Mouse (Mus musculus) gastrocnemius, postnatal 14 days (tissue): ENCODE measurements at regions not wholly inside any gene's neighbourhood (a gene's known extent, or its start where the extent isn't known, plus 50 kb on each side); places are given as distances from the start of the nearest gene placed in this dataset.

Experiments
- DNase-seq: peaks from one replicate; pipeline ENCODE4 v3.0.0; 2021; ENCODE audit warnings: mixed read lengths
- intact Hi-C: fragments of 180-260 bp; cut with DNase I; formaldehyde crosslinking; loops from one replicate; pipeline ENCODE4 v1.15.1; 2025; ENCODE audit warnings: low total_unique reads

DNA sequence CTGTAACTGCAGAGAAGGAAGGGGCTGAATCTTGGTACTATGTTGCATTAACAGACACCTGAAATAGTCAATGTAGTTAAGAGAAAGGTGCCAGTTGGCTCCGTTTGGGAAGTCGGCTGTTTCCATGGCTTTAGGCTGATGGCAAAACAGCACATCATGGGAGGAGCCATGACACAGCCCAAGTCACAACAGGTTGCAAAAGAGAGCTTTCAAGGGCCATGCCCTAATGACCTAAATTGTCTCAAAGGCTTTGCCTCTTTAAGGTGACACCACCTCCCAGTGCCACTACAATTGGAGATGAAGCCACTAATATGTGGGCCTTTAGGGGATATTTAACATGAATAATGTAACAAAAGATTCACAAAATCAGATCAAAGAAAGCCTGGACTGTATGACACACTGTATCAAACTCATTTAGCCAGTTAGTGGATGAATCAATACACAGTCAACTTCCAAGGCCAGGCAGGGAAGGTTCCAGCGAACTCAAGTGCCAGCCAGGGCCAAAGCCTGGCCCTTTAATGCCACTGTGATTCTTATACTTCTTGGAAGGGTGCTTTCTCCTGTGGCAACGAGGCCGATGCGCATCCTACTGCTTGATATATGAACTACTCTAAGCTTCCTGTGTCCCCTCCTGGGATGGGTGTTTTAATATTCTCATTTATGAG lies 167.5 kb upstream of the Stt3b start:
- DNase-seq = no peak
- intact Hi-C loops = no loop called here

DNA sequence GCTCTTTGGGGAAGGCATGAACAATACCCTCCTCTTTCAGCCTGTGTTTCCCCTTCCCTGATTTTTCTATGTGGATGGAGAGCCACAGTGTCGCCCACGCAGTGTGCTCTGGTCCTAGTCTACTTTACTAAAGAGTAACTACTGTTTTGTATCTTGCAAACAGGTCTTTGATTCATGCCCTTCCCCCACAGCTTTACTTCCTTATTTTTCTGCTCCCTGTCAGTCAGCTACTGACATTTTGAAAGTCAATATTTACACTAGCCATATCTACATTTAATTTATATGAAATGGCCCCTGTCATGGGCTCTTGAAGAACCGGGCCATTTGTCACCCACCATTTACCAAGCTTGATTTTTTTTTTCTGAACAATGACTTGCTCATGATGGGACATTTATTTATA lies 168.7 kb upstream of the Stt3b start:
- intact Hi-C loops = no loop called here
- no peak for DNase-seq

DNA sequence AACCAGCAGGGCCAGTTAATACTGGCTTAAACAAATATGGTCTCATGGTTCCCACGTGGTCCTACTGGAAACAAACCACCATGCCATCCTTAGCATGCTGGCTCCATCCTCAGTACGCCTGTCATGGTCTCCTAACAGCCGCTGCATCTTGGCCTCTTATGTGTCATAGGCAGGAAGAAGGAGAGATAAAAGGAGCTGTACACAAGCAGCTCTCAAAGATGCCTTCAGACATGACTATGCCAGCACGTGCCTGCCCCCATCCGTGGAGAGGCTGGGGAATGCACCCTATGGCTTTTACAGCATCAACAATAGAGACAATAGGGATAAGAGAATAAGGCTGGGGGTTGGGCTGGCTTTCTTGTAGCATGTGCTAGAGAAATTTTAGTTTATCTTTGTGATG lies 171.0 kb upstream of the Stt3b start:
- intact Hi-C loops = no loop called here
- no peak for DNase-seq

DNA sequence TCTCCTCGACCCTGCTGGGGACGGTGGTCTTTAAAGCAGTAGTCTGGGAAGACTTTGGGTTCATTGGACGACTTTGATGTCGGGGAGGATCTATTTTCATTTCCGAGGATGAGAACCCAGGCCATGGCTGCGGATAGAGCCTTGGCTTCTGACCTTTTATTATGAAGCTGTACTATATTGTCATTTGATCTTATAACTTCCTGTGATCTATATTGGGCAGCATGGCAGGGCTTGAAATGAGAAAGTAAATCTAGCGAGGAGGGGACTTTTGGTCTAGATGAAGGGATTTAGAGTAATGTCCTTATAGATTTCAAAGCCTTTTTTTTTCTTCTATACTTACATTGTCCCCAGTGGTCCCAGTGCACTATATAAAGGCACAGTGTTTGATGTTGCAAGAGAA lies 172.8 kb upstream of the Stt3b start:
- intact Hi-C loops = no loop called here
- DNase-seq = no peak

DNA sequence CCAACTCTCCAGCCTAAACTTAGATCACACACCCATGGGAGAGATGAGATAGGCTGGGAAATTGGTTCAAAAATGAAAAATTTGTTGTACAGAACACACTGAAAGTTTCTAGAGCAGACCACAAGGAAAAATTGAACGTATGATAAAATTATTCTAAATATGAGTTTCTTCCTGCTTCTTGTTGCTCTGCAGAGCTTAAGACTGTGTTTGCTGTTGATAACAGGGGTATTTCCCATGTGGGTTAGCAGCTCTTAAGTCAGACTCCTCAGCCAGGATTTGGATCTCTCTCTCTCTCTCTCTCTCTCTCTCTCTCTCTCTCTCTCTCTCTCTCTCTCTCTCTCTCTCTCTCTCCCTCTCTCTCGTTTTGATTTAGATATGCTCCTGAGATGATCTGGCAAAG lies 173.5 kb upstream of the Stt3b start:
- DNase-seq = no peak
- intact Hi-C loops = no loop called here

DNA sequence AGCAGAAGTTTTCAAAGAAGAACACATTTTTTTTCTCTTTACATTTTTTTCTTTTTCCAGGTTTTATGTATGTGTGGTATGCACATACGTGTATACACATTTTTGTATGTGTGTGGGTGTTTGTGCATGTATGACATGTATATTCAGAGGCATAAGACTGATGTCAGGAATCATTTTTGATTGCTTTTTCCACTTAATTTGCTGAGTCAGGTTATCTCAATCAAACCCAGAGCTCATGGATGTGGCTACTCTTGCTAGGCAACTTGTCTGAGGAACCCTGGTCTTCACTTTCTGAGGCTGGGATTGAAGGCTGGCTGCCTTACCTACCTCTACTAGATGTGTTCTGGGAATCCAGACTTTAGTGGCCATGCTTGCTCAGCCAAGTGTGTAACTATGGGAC lies 174.2 kb upstream of the Stt3b start:
- no peak for DNase-seq

DNA sequence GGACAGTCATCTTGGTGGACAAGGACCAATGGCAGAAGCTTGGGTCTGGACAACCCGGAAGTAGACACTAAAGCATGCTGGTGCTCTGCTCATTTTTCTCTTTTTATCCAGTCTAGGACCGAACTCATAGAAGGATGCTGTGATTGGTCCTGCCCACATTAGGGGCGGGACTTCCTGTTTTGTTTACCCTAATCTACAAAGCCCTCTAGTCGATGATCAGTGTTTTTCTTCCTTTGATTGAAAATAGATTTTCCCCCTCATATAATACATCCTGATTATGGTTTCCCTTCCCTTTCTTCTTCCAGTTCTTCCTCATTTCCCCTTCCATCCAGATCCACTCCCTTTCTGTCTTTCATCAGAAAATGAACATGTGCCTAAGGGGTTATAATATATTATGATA lies 175.0 kb upstream of the Stt3b start:
- intact Hi-C loops = no loop called here
- no peak for DNase-seq

More for the DNA sequence above, 174.2 kb upstream of the Stt3b start:
- intact Hi-C loops = no loop called here

DNA sequence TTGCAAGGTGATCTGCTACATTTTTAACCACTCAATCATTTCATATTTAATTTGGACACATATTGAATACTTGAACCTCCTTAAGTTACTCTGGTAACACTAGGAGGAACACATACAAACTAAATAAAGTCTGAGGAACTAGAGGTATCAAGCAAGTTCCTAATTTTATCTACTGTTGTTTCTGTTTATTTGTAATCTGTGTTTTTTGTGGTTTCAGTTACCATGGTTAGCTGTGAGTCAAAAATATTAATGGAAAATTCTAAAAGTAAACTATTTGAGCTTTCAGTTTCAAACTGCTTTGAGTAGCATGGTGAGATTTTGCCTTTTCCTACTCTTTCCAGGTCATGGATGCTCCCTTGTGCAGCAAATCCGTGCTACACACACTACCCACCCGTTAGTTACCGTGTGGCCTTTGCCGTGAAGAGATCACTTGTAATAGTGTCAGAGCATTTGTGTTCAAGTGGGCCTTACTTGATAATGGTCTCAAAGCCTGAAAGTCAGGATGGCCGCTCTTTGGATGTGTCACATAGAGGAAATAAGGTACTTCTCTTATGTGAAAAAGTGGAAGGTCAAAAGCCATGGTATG lies 177.0 kb upstream of the Stt3b start:
- no peak for DNase-seq
- intact Hi-C loops = no loop called here

DNA sequence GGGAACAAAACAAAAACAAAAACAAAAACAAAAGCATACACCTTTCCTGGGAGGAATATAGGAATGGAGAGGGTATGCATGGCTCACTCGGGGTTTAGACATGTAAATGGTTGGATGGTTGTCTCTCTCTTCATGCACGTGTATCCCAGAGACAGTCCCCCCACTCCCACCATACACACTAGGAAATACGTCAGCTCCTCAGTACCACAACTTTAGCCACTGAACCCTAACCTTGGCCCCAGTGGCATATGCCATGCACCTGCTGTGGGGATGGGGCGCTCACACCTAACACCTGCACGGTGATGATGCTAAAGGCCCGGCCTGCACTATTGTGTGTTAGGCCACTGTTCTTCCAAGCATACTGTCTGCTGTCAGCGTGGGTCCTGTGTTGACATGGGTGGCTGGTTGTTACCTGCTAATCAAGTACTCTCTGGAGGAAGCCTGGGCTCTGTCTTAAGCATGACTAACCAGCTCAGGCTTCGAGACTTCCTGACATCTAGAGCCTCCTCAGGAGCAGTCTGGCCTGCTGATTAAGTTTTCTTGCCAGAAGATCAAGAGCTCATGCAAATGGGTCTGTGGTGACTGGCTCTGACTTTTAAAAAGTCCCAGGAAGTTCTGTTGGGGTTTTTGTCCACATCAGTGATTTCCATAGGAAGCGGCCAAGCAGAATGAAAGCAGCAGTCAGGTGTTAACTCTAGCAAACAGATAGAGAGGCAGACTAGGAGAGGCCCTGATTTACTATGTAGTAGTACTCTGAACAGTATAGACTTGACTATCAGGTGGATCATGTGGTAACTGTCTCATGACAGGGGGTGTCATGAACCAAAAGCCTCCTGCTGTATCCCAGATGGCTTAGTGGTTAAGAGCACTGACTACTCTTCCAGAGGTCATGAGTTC lies 178.9 kb upstream of the Stt3b start:
- DNase-seq = no peak
- intact Hi-C loops = no loop called here

DNA sequence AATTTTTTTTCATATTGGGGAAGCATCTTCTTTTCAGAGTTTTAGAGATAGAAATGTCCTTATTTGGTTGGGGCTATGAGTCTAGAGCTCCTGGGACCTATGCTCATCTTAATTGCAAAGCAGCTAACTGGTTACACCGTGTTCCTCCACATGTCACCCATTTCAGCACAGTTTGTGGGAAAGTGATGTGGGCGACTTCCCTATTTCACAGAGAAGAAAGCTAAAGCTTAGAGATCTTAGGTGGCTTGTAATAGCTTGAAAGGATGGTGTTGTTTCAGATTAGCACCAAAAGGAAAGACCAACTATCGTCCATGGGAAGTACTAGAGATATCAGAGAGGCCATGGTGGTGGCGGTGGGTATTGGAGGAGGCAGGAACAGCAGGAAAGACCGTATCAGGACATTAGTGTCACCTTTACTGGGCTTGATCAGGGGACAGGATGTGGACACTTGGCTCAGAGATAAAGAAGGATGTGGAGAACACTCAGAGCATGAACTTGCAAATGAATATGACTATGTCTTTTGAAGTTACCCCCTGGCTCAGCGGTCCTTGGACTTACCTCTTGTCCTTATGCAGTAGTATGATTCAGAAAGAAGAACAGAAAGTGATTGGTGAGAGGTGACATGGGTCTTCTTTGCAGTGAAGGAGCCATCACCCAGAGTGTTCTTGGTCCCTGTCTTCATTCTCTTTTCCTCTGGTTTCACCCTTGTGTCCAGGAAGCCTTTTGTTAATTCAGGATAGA lies 182.4 kb upstream of the Stt3b start:
- DNase-seq = no peak
- intact Hi-C loops = no loop called here

DNA sequence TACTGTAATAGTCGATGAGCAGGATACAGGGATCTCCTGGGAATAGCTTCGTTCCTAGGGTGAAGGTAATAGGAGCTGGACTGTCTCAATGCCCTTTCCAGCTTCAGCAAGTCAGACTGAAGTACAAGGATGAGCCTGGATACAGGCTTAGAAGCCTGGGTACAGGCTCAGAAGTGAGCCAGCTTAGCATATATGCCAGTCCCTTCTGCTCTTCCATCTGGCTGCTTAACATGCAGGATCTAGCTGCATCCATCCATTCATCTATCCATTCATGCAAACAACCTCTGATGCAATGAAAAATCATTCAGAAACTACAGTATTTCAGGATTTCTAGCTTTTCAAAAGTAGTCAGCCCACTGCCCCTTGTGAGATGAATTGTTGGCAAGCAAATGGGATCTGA lies 183.5 kb upstream of the Stt3b start:
- intact Hi-C loops = no loop called here
- no peak for DNase-seq

DNA sequence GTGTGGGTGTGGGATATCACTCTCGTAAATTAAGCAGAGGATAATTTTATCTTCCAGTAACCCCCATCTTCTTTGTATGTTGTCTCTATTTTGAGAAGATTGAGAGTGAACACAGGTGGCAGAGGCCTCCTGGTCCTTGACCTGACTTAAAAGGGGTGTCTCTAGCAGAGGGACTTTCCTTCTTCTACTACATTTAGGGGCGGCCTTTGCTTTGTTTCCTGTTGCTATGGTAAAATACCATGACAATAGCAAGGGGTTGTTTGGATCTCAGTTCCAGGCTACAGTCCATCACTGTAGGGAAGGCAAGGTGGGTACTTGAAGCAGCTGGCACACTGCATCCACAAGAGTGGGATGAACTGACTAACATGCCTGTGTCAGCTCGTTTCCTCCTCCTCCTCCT lies 189.3 kb upstream of the Stt3b start:
- intact Hi-C loops = no loop called here

DNA sequence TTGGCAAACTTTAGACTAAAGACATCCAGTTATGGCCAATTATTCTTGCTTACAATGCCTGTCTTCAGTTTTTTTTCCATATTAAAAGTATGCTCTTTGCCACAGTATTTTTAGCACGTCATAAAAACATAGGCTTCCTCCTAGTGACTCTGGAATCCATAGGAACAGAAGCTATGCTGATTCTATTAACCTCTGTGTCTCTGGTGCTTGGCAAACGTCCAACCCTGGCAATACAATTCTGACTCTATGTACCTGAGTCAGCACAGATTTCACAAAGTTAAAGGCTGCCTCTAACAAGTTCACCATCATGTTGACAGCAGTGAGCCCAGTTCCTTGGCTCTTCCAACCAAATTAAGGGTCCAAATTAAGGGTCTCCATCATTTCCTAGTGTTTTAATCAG lies 194.6 kb upstream of the Stt3b start:
- intact Hi-C loops = no loop called here
- no peak for DNase-seq

More for the DNA sequence above, 189.3 kb upstream of the Stt3b start:
- DNase-seq = no peak

DNA sequence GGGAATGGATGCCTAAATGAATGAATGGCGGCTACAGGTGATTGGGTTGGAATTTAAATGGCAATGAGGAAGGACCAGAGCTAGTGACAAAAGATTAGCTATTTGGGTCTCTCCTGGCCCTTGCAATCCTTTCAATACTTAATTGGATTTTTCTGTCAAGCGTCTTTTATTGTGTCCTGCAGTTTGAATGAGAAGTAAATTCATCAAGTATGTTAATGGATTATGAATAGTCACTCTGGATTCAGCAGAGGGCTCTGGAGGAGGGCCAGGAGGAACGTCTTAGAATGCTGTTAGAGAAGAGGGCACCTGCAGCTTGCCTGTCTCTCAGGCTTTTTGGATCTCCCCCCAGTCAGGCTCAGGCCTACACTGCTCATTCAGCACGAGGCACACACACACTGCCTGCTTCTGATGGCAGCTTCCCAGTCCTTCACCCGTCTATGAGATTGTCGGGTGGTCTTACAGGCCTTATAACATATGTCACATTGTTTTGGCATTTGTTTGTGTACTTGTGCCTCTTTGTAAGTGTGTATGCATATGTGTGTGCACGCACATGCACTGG lies 197.0 kb upstream of the Stt3b start:
- DNase-seq = no peak
- intact Hi-C loops = no loop called here

DNA sequence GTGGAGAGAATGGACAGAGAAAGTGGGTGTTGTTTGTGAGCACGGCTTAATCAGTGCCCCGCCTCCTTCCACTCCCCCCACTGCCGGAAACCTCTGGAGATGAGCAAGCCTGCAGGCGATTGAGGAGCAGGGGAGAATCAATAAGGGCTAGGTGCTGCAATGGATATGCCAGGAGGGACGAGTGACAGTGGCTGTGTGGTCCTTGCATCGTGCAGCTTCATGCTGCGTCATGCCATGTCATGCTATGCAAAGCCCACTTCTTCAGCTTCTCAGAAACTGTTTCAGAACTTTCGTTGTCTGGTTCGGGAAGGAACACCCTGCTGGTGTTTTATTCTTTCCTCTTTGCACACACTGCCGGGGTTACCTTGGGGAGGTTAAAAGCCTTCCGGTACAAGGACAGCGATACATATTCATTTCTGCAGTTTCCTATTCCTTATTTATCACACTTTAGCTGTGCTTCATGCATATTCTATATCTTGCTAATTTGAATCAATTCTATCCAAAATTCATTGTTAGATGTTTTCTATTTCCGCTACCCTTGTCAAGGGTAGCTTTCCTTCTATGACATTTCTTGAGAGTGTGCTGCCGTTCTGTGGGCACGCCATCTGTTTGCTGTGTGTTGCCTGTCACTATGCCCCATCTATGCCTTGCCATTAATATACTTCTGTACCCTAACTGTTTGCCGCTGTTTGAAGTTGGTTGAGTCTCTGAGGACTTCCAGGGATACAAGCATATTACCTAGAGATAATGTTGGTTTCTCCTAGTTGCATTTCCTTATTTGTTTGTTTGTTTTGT lies 202.8 kb upstream of the Stt3b start:
- no peak for DNase-seq

DNA sequence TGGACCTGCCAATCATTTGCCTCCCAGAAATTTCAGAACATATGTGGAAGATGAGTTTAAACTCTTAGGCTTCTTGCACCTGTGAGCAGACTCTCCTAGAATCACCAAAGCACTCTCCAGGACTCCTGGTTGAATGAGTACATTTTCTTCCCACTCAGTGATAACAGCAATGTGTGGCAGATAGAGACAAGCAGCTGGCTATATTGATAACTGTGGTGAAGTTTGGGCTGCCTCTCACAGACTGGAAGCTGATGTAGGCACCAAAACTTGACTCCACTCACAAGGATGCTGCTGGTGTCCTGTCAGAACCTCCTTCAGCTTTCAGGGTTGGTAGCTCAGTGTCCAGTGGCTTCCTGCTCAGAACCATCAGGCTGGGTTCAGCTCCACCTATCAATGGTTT lies 207.7 kb upstream of the Stt3b start:
- DNase-seq = no peak
- intact Hi-C loops = no loop called here

More for the DNA sequence above, 202.8 kb upstream of the Stt3b start:
- intact Hi-C loops = no loop called here

DNA sequence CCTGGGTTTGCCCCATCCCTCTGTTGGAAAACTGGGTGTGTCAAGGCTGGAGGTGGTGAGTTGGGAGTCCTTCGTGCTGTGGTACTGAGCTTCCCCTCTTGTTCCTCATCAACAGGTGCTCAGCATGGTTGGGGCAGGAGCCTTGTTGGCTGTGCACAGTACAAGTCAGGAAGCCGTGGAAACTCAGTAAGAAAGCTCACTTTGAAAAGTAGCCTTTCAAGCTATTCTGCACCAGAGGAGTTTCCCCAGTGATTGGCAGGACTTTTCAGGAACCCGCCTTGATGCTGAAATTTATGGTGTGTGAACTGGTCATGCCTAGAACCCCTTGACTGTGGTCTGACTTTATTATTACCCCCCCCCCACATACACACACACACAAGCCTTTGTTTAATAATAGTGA lies 213.9 kb upstream of the Stt3b start:
- no peak for DNase-seq
- intact Hi-C loops = no loop called here

DNA sequence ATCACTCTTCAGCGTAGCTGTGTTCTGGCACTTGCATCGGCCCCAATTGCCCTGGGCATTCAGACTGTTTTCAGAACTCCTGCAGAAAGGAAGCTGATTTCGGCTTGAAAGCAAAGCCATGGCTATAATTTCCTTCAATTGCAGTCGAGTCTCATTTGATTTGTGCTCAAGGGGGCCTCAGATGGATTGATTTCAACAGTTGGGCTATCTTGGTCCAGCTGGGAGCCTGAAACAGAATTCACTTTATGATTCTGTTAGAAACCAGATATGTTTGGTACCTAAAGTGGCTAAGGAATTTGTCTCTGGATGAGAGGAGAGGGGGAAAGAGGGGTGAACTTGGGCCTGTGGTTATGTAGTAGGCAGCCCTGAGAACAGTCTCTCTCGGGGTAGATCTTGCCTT lies 214.4 kb upstream of the Stt3b start:
- intact Hi-C loops = no loop called here
- no peak for DNase-seq

DNA sequence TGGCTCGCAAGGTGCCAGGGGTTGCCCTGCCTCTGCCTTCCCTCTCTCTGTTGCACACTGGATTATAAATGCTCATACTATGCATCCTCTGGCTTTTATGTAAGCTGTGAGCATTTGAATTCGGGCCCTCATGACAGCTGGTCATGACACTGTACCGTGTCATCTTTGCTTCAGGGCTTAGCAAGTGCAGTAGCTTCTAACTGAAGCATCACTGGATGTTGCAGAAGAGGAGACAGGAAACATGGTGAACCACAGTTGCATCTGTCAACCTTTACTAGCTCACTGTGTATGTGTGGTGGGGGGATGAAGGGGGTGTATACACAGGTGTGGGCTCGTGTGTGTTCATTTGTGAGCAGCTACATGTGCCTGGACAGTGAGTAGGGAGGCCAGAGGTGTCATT lies 216.1 kb upstream of the Stt3b start:
- no peak for DNase-seq
- intact Hi-C loops = no loop called here
